Mouse (Mus musculus) megakaryocyte, embryonic 14.5 days (primary cell): ENCODE measurements around the gene Get4.

ENCODE experiments used
- FLI1 ChIP-seq: IDR thresholded peaks from 2 replicates; pipeline ENCODE4 v1.6.1; 2012; ENCODE audit warnings: low read length, inconsistent platforms, mixed read lengths
- GATA1 ChIP-seq: IDR thresholded peaks from 3 replicates; pipeline ENCODE4 v1.6.1; 2012; ENCODE audit warnings: mixed read lengths, low read length, inconsistent platforms, borderline replicate concordance

DNA sequence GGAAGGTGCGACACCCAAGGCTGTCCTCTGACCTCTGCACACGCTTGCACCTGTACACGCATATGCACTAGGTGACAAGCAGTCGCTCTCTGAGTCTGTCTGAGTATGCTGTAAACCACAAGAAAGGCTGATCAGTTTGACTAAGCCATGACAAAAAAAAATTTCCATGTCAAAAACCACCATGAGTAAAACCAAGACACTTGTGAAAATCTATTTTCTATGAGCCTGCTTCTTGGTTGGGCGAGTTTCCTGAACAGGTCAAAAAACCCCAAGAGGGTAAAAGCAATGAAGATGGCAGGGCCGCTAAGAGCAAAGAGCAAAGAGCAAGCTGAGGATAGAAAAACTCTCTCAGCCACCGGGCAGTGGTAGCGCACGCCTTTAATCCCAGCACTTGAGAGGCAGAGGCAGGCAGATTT is 51.5 kb downstream of the Get4 start:
- no peak for TF ChIP-seq GATA1
- TF ChIP-seq FLI1 = no peak
